Mouse (Mus musculus) heart, postnatal 14 days (tissue): ENCODE data around the gene Pate1. TPM values are rescaled to one million over a fixed set of nuclear protein-coding genes. Genes with fewer than 3 reads are reported as not detected.

Experiments used
- DNase-seq, 2 experiments: peaks; one replicate each; pipeline ENCODE4 v3.0.0; 2021 to 2022
- intact Hi-C: fragments of 180-260 bp; cut with DNase I; formaldehyde crosslinking; loops from one replicate; pipeline ENCODE4 v1.15.1; 2025
- long read RNA-seq, 2 experiments: library from polyadenylated mRNA; stranded (forward); transcript quantifications; one replicate each; pipeline ENCODE4 v2.0.0; 2021
- total RNA-seq, 2 experiments: library from RNA; stranded (reverse); gene quantifications; 2 replicates each; pipeline ENCODE4 v1.2.3; 2021

Pate1 gene
- not detected for total RNA-seq
- long read RNA-seq, experiment 1: 0 reads
- long read RNA-seq, experiment 2: 0 reads

- no peak for DNase-seq
- intact Hi-C loops: no loop called here
These were observed at the start of gene Pate1 for GRCm38 (mm10) chr9:35687013-35687412. Gene Pate1 (minus strand): TSS chr9:35687390.

GRCm38 (mm10) chr9:35707265-35707664 lies 20.1 kb upstream of the Pate1 start:
- DNase-seq: no peak
- intact Hi-C loops: no loop called here

GRCm38 (mm10) chr9:35691924-35692323 lies 4.7 kb upstream of the Pate1 start:
- intact Hi-C loops: no loop called here

GRCm38 (mm10) chr9:35673557-35673956 lies 13.6 kb downstream of the Pate1 start:
- intact Hi-C loops: no loop called here

More at GRCm38 (mm10) chr9:35691924-35692323, 4.7 kb upstream of the Pate1 start:
- DNase-seq: no peak

GRCm38 (mm10) chr9:35648102-35648501 lies 39.1 kb downstream of the Pate1 start, which contains the start of gene Pate3:
Gene Pate3 (minus strand): TSS chr9:35648202.
- intact Hi-C loops: no loop called here
- DNase-seq: no peak

More at GRCm38 (mm10) chr9:35673557-35673956, 13.6 kb downstream of the Pate1 start:
- DNase-seq: no peak

Other genes starting within 250 kb of the Pate1 start
- gene Gm1113, start 169.1 kb downstream of the Pate1 start, total RNA-seq: not detected
- gene Ddx25, start 128.9 kb downstream of the Pate1 start, total RNA-seq: not detected
- gene Pus3, start 128.8 kb downstream of the Pate1 start, total RNA-seq: 1 to 10 TPM; 7.1 to 7.9 TPM
- not detected for gene Pate2, start 117.1 kb downstream of the Pate1 start, total RNA-seq
- 1 to 10 TPM; 2.8 to 3.0 TPM for gene Hyls1, start 117.0 kb downstream of the Pate1 start, total RNA-seq
- gene Pate4, start 75.4 kb downstream of the Pate1 start, total RNA-seq: not detected
- not detected for gene Pate3, start 39.2 kb downstream of the Pate1 start, total RNA-seq
- not detected for gene Gm17677, start 53.7 kb upstream of the Pate1 start, total RNA-seq
- gene Gm17727, start 90.7 kb upstream of the Pate1 start, total RNA-seq: not detected
- not detected for gene Gm27235, start 102.7 kb upstream of the Pate1 start, total RNA-seq
- not detected for gene D730048I06Rik, start 102.7 kb upstream of the Pate1 start, total RNA-seq
- not detected for gene 9230110F15Rik, start 156.8 kb upstream of the Pate1 start, total RNA-seq
- not detected for gene 9230113P08Rik, start 221.0 kb upstream of the Pate1 start, total RNA-seq